Mouse (Mus musculus): ENCODE measurements around the gene Dpy30. TPM values are rescaled to one million over a fixed set of nuclear protein-coding genes. Genes with fewer than 3 reads are reported as not detected.

The Dpy30 gene
- total RNA-seq, 2 experiments from 2014 or later, result 42.1 to 43.4 TPM

DNA sequence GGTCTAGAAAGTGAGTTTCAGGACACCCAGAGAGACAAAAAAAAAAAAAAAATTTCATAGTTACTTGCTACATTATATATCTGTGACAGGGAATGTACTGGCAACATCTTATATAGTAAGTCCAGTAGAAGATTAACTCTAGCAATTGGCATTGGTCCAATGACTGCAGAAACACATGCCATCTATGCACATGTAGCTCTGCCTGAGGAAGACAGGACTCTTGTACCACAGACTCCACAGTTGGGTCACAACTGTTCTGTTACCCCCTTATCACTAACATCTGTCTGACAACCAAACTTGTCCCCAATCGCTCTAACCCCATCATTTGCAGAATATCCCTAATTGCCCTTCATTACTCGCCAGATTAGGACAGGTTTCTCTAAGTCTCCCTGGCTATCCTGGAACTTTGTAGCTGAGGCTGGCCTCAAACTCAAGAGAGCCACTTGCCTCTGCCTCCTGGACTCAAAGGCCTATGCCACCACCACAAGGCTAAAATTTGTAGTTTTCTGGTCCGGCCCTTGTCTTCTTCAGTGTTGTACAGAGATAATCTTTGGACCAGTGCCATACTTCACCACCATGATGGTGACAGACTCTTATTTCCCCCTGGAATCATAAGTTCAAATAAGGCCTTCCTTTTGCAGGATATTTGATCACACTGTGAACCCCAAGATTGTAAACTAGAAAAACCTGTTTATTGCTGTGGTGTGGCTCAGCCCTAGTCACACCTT lies 52.0 kb downstream of the Dpy30 start:
- no peak for DNase-seq (ENCODE audit: low spot score in 2 of 2)

GRCm38 (mm10) chr17:74270205-74270604 lies 53.5 kb downstream of the Dpy30 start:
- DNase-seq (ENCODE audit: low spot score in 2 of 2), result no peak

More for the DNA sequence above, 52.0 kb downstream of the Dpy30 start:
- intact Hi-C loops (cut with DNase I), result no loop called here

DNA sequence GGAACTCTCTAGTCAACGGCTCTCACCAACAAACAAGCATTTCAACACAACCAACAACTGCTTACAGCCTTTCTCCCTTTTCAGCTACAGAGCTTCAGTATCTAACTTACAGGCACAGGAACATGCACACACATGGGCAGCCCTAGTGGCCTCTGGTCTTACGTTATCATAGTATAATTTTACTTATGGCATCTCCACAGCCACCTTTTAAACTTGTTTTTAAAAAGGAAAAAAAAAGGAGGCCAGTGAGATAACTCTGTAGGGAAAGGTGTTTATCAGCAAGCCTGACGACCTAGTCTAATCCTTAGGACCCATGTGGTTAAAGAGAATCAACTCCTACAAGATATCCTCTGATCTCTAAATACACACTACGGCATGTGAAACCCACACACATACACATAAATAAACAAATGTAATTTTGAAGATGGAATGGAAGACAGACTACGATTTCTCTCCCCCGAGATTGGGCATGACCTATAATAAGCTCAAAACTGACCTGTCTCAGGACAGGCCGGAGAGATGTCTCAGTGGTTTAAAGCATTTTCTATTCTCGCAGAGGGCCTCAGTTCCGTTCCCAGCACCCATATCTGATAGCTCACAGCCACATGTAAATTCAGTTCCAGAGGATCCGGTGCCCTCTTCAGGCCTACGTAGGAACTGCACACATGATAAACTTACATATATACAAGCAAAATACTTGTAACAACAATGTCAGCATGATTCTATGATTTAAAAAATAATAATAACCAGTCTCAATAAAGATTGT lies 56.1 kb downstream of the Dpy30 start:
- DNase-seq (ENCODE audit: low spot score in 2 of 2), result no peak
- intact Hi-C loops (cut with DNase I), result no loop called here

More at GRCm38 (mm10) chr17:74270205-74270604, 53.5 kb downstream of the Dpy30 start:
- intact Hi-C loops (cut with DNase I), result no loop called here

DNA sequence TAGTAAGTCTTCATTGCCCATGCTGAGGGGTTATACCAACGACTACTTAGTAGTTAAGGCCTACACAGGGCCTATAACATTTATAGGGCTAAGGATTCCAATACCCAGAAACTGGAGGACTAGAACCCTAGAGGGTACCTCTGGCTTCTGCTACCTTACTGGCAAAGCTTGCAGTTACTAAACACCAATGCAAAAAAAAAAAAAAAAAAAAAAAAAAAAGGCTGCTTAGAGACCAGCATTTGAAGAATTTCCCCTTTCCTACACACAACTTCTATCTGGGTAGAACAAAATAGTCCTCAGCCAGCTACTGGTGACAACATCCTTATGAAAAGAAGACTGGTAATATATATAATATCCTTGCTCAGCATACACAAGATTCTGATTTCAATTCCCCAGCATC lies 58.1 kb downstream of the Dpy30 start:
- intact Hi-C loops (cut with DNase I), result no loop called here
- DNase-seq (ENCODE audit: low spot score in 2 of 2), result no peak

GRCm38 (mm10) chr17:74265156-74265505 lies 58.6 kb downstream of the Dpy30 start:
- intact Hi-C loops (cut with DNase I), result no loop called here
- no peak for DNase-seq (ENCODE audit: low spot score in 2 of 2)

- no peak for DNase-seq (ENCODE audit: low spot score in 2 of 2)
- intact Hi-C loops (cut with DNase I), result no loop called here
Observed at GRCm38 (mm10) chr17:74264333-74265155, 59.2 kb downstream of the Dpy30 start.

- no peak for DNase-seq (ENCODE audit: low spot score in 2 of 2)
- intact Hi-C loops (cut with DNase I), result no loop called here
Observed at GRCm38 (mm10) chr17:74262415-74262814, 61.3 kb downstream of the Dpy30 start.

Other genes starting within 250 kb of the Dpy30 start
- 10 to 100 TPM; 38.0 to 53.5 TPM for gene Memo1, start 28.4 kb downstream of the Dpy30 start, total RNA-seq (2021)
- 10 to 100 TPM; 54.2 to 56.3 TPM for gene Spast, start 15.0 kb upstream of the Dpy30 start, total RNA-seq (2021)
- 10 to 100 TPM; 12.5 to 18.8 TPM for gene Slc30a6, start 71.7 kb upstream of the Dpy30 start, total RNA-seq (2021)
- under 1 TPM; 0.15 to 0.18 TPM for gene Nlrc4, start 135.2 kb upstream of the Dpy30 start, total RNA-seq (2021)
- 10 to 100 TPM; 78.9 to 91.9 TPM for gene Yipf4, start 165.5 kb upstream of the Dpy30 start, total RNA-seq (2021)
- gene Birc6, start 204.4 kb upstream of the Dpy30 start, total RNA-seq (2021), result 100 to 1,000 TPM; 122 to 148 TPM